Mouse (Mus musculus) brain, adult 10 weeks (tissue): ENCODE results near the gene Dirc2. TPM values are rescaled to one million over a fixed set of nuclear protein-coding genes. Genes with fewer than 3 reads are reported as not detected.

Experiments
- polyA plus RNA-seq: library from polyadenylated mRNA; stranded (reverse); fragments of 350-450 nt; fragmentation: Illumina TruSeq; extraction: RNeasy Lipid Tissue Mini Kit (QIAGEN cat#74804); gene quantifications from one replicate; pipeline ENCODE4 v1.2.3, GENCODE M21; 2015; ENCODE audit warnings: low read depth, low replicate concordance

Gene Dirc2
- 63.3 TPM for polyA plus RNA-seq

DNA sequence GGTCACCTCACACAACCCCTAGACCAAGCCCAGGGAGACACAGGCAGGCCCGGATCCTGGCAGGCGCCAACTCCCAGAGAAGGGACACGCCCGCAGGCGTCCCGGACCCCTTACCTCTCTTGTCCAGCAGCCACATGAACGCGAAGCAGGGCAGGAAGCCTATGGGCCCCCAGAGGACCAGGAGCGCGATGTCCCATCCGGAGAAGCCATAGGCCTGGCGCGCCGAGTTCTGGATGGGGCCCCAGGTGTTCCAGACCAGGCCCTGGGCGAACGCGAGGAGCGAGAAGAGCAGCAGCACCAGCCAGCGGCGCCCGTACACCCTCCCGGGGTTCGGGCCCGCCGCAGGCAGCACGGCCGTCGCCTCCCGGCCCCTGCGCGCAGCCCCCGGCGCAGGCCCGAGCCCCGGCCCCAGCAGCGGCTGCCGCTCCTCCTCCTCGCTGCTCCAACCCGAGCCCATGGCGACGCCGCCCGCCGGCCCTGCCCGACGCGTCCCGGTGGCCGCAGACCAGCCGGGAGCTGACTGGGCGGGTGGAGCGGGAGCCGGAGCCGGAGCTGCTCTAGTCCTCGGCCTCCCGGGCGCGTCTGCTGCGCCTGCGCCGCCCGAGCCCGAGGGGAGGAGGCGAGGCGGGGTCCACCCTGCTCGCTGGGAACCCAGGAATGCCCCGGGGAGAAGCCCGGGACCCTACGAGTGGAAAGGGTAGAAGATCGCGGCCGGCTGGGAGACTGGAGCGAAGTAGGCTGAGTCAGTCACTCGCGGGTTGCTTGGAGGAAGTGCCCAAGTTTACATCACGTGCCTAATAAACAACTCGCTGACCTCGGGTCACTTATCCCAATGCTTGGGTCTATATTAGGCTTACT is at the start of gene Dirc2:
Gene Dirc2, minus strand, starts transcription at position 572 of the 858 bp plus-strand sequence.

GRCm38 (mm10) chr16:35769878-35770657 is 912 bp upstream of the Dirc2 start, which contains the start of gene Hspbap1:
Gene Hspbap1, plus strand, starts transcription at chr16:35770375.

Other genes with a start within 250 kb of the Dirc2 start
- 15.4 TPM for gene Sema5b, start 228.2 kb downstream of the Dirc2 start, polyA plus RNA-seq
- gene Hspbap1, start 1.0 kb upstream of the Dirc2 start, polyA plus RNA-seq, result 5.6 TPM
- gene Parp14, start 102.2 kb upstream of the Dirc2 start, polyA plus RNA-seq, result 1.7 TPM
- gene Parp9, start 169.1 kb upstream of the Dirc2 start, polyA plus RNA-seq, result 3.8 TPM
- 2.2 TPM for gene Dtx3l, start 169.8 kb upstream of the Dirc2 start, polyA plus RNA-seq
- 89.8 TPM for gene Kpna1, start 209.4 kb upstream of the Dirc2 start, polyA plus RNA-seq